Mouse (Mus musculus) hindbrain, embryonic 15.5 days (tissue): ENCODE data around the gene Kcnh7. TPM values are rescaled to one million over a fixed set of nuclear protein-coding genes. Genes with fewer than 3 reads are reported as not detected.
A peak's percentile ranks its signal among the peaks of the same experiment; 100 is the strongest.

ENCODE experiments used
- ATAC-seq: fragments of 200-750 bp; cut with Nextera tagmentation; 2 replicates; pipeline ENCODE4 v1.8.0; 2017; ENCODE audit warnings: low read depth, moderate number of reproducible peaks, moderate TSS enrichment; ENCODE audit not compliant: low FRiP score
- H3K27ac ChIP-seq: fragments of 300-500 bp; sonication (generic); replicated peaks from 2 replicates; pipeline ENCODE4 v1.5.1; 2015; ENCODE audit warnings: mild to moderate bottlenecking, inconsistent platforms
- H3K27me3 ChIP-seq: fragments of 300-500 bp; sonication (generic); 2 replicates; pipeline ENCODE4 v1.6.1; 2015; ENCODE audit warnings: control low read depth, inconsistent platforms
- H3K36me3 ChIP-seq: fragments of 300-500 bp; sonication (generic); 2 replicates; pipeline ENCODE4 v1.6.1; 2015; ENCODE audit warnings: control low read depth, inconsistent platforms
- H3K4me1 ChIP-seq: fragments of 300-500 bp; sonication (generic); replicated peaks from 2 replicates; pipeline ENCODE4 v1.6.1; 2015; ENCODE audit warnings: control low read depth, inconsistent platforms
- H3K4me2 ChIP-seq: fragments of 300-500 bp; sonication (generic); 2 replicates; pipeline ENCODE4 v1.6.1; 2015; ENCODE audit warnings: moderate library complexity, mild to moderate bottlenecking, inconsistent platforms
- H3K4me3 ChIP-seq: fragments of 300-500 bp; sonication (generic); 2 replicates; pipeline ENCODE4 v1.5.1; 2015; ENCODE audit warnings: mild to moderate bottlenecking, inconsistent platforms
- H3K9ac ChIP-seq: fragments of 300-500 bp; sonication (generic); 2 replicates; pipeline ENCODE4 v1.6.1; 2015; ENCODE audit warnings: inconsistent platforms
- H3K9me3 ChIP-seq: fragments of 300-500 bp; sonication (generic); 2 replicates; pipeline ENCODE4 v1.6.1; 2016; ENCODE audit warnings: control low read depth, inconsistent platforms
- WGBS: fragments of 180-500 bp; shearing (Covaris S2); methylation state at CpG from one replicate; pipeline ENCODE4 v1.1.7; 2015; 5-methylcytosine and 5-hydroxymethylcytosine counted together
- polyA plus RNA-seq: library from polyadenylated mRNA; unstranded; fragments of >200 nt; fragmentation: Nextera tagmentation; extraction: Ambion mirVana; gene quantifications from 2 replicates; pipeline ENCODE4 v1.2.1, GENCODE M21; 2015

Gene Kcnh7
- polyA plus RNA-seq, 1 experiment from 2014 or later = 10.3 TPM

DNA sequence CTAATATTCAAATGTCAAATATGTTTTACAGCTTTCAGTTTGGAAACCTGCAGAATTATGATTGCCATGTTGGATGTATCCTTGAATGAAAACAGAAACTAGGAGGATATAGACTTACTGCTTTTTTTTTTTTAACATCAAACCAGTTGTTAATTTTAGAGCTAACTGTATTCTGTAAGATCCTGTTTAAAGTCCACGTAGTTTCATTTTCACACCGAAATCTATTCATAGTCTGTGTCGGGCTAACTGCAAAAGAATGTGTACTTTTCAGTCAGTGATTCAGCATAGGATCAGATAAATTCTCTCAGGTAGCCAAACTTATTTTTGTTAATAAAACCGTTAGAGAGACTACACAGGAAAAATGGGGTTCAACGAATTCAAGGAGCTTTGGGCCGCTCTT is 498.2 kb downstream of the Kcnh7 start:
- Histone ChIP-seq H3K4me3 (no peak overlapping the region), H3K27me3 (no peaks in the 10 kb centered on the region), H3K4me2 (no peak overlapping the region), H3K9me3 (no peaks in the 10 kb centered on the region), H3K4me1 (no peaks in the 10 kb centered on the region), H3K9ac (no peak overlapping the region), H3K36me3 (no peaks in the 10 kb centered on the region), H3K27ac (no peak overlapping the region)
- WGBS = 91% methylated on average over 6 of the region's 6 CpGs
- ATAC-seq = no peak

DNA sequence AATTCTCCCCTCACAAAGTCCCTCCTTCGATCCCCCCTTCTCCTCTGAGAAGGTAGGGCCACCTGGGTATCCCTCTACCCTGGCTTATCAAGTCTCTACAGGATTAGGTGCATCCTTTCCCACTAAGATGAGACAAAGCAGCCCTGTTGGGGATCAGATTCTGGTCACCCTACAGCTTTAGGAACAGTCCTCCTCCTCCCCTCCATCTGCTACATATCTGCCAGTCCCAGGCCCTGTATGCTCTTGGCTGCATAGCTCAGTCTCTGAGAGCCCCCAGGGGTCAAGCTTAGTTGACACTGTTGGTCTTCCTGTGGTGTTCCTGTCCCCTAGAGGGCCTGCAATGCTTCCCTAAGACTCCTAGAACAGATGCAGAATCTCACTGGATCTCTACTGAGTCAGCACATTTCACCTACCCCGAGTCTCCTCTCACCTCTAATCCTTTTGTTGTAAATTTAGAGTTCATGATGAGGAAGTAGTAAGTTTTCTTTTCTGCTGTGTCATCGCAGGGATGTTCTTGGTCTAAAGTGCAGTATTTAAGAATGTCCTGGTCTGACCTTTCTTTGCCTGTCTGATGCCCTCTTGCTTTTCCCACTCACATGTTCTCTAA is 499.0 kb downstream of the Kcnh7 start:
- Histone ChIP-seq H3K36me3 (no peaks in the 10 kb centered on the region), H3K27ac (no peak overlapping the region), H3K9ac (no peak overlapping the region), H3K4me1 (no peaks in the 10 kb centered on the region), H3K9me3 (no peaks in the 10 kb centered on the region), H3K4me3 (no peak overlapping the region), H3K27me3 (no peaks in the 10 kb centered on the region), H3K4me2 (no peak overlapping the region)
- ATAC-seq = no peak
- 65% methylated on average over 3 of the region's 3 CpGs for WGBS

DNA sequence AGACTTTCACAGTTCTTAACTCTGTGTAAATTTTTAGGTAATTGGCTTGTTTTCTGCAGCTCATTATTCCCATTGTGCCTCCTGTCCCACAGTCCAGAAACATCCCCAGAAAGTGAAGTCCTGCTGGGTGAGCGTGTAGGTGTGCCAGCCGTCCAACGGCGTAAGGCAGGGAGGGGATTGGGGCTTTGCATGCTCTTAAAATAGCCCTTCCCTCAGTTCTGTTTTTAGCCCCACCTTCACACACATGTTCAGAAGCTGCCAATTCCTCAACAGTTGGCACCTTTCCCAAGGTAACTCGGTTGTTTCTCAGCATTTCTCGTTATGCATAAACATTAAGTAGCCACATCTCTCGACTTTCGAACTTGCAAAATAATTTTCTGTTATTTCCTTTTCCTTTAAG is 502.4 kb downstream of the Kcnh7 start:
- H3K4me1 ChIP-seq = no peaks in the 10 kb centered on the region
- no peak overlapping the region for H3K4me2 ChIP-seq
- no peaks in the 10 kb centered on the region for H3K9me3 ChIP-seq
- no peak overlapping the region for H3K9ac ChIP-seq
- H3K27ac ChIP-seq = no peak overlapping the region
- H3K4me3 ChIP-seq = no peak overlapping the region
- WGBS = 71% methylated on average over 8 of the region's 8 CpGs
- H3K36me3 ChIP-seq = no peaks in the 10 kb centered on the region
- no peak for ATAC-seq
- H3K27me3 ChIP-seq = no peaks in the 10 kb centered on the region

DNA sequence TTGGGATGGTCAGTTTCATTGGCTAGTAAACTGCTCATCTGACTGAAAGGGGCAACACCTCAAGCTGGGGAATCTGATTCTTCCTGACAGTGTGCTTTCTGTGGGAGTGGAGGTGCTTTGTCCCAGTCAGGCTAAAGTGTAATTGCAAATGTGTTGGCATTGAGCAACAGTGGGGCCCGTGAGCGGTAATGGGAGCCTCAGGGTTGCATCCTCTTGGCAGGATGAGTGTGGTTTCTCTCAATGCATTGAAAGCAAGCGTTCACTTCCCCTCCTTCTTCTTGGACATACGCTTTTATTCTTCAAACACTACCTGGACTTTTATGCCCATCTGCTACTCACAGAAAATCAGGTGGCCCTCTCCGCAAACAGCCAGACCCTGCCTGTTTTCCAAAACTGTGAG is 511.3 kb downstream of the Kcnh7 start:
- no peak overlapping the region for H3K9ac ChIP-seq
- no peak overlapping the region for H3K4me3 ChIP-seq
- 91% methylated on average over 5 of the region's 5 CpGs for WGBS
- no peaks in the 10 kb centered on the region for H3K27me3 ChIP-seq
- H3K4me2 ChIP-seq = no peak overlapping the region
- no peak overlapping the region for H3K27ac ChIP-seq
- no peaks in the 10 kb centered on the region for H3K36me3 ChIP-seq
- no peaks in the 10 kb centered on the region for H3K4me1 ChIP-seq
- H3K9me3 ChIP-seq = no peaks in the 10 kb centered on the region
- no peak for ATAC-seq

DNA sequence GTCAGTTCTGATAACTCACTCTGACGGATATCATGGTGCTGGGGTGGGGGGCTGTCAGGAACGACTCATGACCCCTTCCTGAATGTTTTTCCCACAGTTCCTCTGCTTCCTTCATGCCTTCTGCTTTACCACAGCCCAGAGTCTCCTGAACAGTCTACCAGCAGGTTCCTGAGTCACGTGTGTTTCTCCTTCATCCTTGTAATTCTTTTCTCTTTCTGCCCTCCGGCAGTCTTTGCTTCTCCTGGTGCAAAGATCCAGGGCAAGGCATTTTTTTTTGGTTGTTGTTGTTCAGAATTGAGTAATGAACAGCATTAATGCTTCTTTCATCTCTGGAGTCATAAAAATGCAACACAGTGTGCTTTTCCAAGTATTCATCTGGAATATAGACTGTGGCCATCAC is 513.3 kb downstream of the Kcnh7 start:
- Histone ChIP-seq H3K4me2 (no peak overlapping the region), H3K4me1 (no peaks in the 10 kb centered on the region), H3K27me3 (no peaks in the 10 kb centered on the region), H3K36me3 (no peaks in the 10 kb centered on the region), H3K27ac (no peak overlapping the region), H3K4me3 (no peak overlapping the region), H3K9ac (no peak overlapping the region), H3K9me3 (no peaks in the 10 kb centered on the region)
- ATAC-seq = no peak
- 84% methylated on average over 4 of the region's 4 CpGs for WGBS

DNA sequence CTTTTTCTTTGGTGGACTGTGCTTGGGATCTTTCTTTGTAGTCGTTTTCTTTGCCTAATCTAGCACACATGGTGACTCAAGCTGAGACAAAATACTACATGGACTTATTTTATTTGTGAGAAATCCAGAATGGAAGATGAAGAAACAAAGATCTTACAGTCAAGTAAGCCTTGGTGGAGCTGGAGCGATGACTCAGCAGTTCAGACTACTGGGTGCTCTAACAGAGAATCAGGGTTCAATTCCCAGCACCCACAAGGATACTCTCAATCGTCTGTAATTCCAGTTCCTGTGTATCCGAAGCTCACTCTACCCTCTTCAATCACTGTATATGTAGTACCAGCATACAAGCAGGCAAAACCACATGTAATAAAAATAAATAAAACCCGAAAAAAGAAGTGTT is 513.8 kb downstream of the Kcnh7 start:
- Histone ChIP-seq H3K4me1 (no peaks in the 10 kb centered on the region), H3K9ac (no peak overlapping the region), H3K27me3 (no peaks in the 10 kb centered on the region), H3K27ac (no peak overlapping the region), H3K4me2 (no peak overlapping the region), H3K9me3 (no peaks in the 10 kb centered on the region), H3K4me3 (no peak overlapping the region), H3K36me3 (no peaks in the 10 kb centered on the region)
- ATAC-seq = no peak
- 88% methylated on average over 5 of the region's 5 CpGs for WGBS

DNA sequence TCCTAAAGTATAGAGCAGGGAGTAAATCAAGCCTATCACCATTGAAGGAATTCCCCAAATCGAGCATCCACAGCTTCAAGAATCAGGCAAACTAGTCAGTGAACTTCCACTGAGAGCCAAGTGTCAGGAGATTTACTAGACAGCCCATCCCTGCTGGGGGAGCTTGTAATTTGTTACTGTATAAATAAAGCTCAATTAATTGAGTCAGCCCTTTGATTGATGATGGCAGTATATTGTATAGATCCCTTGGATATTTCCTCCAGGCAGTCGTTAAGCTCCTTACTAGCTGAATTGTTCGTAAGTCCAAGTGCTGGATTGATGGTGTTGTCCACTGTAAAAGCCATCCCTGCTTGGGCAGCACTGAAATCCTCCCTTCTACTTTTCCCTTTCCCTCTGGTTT is 514.2 kb downstream of the Kcnh7 start:
- Histone ChIP-seq H3K36me3 (no peaks in the 10 kb centered on the region), H3K27ac (no peak overlapping the region), H3K4me3 (no peak overlapping the region), H3K4me1 (0 out of 2 replicates have a peak, but pooled peaks cover 2% of the 10 kb centered on the region), H3K9ac (no peak overlapping the region), H3K9me3 (no peaks in the 10 kb centered on the region), H3K27me3 (no peaks in the 10 kb centered on the region), H3K4me2 (no peak overlapping the region)
- no peak for ATAC-seq
- 41% methylated on average over 3 of the region's 3 CpGs for WGBS

DNA sequence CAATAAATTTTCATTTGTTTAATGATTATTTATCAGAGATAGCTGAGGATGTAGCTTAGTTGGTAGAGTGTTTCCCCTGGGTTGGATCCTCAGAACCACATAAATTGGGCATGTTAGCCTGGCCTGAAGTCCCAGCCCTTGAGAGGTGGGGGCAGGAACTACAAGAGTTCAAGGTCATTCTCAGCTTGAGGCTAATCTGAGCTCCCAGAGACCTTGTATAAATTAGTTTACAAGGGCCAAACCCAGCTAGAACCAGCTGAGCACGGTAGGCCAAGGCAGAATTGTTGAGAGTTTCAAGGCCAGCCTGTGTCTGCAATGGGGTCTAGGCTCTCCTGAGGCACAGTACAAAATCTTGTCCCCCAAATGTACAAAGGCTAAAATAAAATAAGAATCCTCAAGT is 518.6 kb downstream of the Kcnh7 start:
- Histone ChIP-seq H3K4me1 (peaks cover 7% of the 10 kb centered on the region; the same call in 1 of the 2 replicates), H3K4me2 (no peak overlapping the region), H3K9me3 (no peaks in the 10 kb centered on the region), H3K27ac (no peak overlapping the region), H3K36me3 (no peaks in the 10 kb centered on the region), H3K27me3 (peaks cover 3% of the 10 kb centered on the region; the same call in 1 of the 2 replicates), H3K4me3 (no peak overlapping the region), H3K9ac (no peak overlapping the region)
- no peak for ATAC-seq
- WGBS = 53% methylated on average over 1 of the region's 1 CpGs

DNA sequence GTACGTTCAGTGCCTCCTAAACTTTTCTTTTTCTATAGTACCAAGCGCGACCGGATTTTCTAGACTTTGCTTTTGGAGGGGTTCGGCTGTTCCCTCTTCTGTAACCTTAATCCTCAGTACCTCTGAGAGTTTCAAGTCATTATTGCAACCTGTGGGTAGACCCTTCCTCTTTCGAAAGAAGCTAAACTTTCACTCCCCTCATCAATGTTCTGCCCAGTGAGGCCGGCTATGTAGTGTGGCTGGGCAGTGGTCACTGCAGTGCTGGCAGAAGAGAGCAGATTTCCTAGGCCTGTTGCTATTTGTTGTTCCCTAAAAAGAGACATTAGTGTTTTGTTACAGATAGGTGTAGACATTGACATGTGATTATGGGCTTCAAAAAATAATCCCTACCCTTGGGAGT is 519.2 kb downstream of the Kcnh7 start:
- peaks cover 7% of the 10 kb centered on the region; the same call in 1 of the 2 replicates for H3K4me1 ChIP-seq
- WGBS = 71% methylated on average over 7 of the region's 7 CpGs
- H3K9me3 ChIP-seq = no peaks in the 10 kb centered on the region
- H3K36me3 ChIP-seq = no peaks in the 10 kb centered on the region
- H3K9ac ChIP-seq = no peak overlapping the region
- H3K27me3 ChIP-seq = peaks cover 3% of the 10 kb centered on the region; the same call in 1 of the 2 replicates
- H3K4me2 ChIP-seq = peak overlapping the region; percentile 98
- ATAC-seq = no peak
- no peak overlapping the region for H3K27ac ChIP-seq
- H3K4me3 ChIP-seq = peak overlapping the region; percentile 84; the same call in 1 of the 2 replicates

DNA sequence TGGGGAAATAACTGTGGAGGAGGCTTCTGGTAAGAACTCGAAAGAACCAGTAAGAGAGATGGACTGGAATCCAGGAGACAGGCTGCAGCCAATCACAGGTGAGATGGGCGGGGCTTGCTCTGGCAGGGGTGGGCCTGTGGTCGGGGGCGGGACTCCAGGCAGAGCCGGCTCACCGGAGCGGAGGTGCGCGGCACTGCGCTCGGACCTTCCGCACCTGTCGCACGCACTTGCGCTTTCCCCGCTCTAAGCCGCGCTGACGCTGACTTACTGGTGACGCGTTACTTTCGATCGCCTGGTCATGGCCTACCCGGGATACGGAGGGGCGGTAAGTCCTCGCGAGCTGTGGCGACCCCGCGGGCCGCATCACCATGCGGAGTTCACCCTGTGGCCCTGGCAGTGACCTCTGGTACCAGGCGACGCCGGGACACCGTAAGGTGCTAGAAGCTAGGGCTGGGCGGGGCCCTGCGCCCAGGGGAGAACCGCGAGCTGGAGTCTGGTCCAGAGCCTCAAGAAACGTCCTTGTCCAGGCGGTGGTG is 519.9 kb downstream of the Kcnh7 start, which contains the start of gene Gca:
Gca (plus strand) TSS at position 151 of the 536 bp plus-strand sequence.
- H3K9ac ChIP-seq = peak within 1 kb of the TSS; percentile 62
- WGBS = under 1% methylated on average over 43 of the region's 43 CpGs
- peaks cover 7% of the 10 kb centered on the region; the same call in 1 of the 2 replicates for H3K4me1 ChIP-seq

DNA sequence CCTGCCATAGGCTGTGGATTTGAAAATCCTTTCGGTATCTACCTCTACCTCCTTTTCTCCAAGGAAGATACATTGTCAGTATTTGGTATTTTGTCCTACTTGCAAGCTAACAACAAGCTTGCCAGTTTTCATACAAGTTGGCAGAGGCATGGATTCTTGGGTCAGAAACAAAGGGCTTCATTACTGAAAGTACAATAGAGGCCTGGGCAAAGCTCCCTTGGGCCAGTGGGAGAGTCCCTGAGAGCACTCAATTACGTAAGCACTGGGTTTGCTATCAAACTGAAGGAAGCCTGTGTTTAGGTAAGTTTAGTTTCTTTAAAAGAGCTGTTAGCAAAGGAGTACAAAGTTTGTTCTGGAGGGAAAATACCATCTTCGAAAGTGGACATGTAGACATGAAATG is 521.5 kb downstream of the Kcnh7 start:
- H3K4me1 ChIP-seq = peaks cover 7% of the 10 kb centered on the region; the same call in 1 of the 2 replicates
- H3K9ac ChIP-seq = no peak overlapping the region
- no peak overlapping the region for H3K4me3 ChIP-seq
- no peak overlapping the region for H3K4me2 ChIP-seq
- H3K27me3 ChIP-seq = peaks cover 3% of the 10 kb centered on the region; the same call in 1 of the 2 replicates
- H3K27ac ChIP-seq = no peak overlapping the region
- H3K9me3 ChIP-seq = no peaks in the 10 kb centered on the region
- no peak for ATAC-seq
- 85% methylated on average over 3 of the region's 3 CpGs for WGBS
- H3K36me3 ChIP-seq = no peaks in the 10 kb centered on the region

More for the DNA sequence above, 519.9 kb downstream of the Kcnh7 start, which contains the start of gene Gca:
- Histone ChIP-seq H3K36me3 (no peaks in the 10 kb centered on the region), H3K27me3 (peaks cover 3% of the 10 kb centered on the region; the same call in 1 of the 2 replicates), H3K4me3 (peak within 1 kb of the TSS; percentile 84), H3K4me2 (peak within 1 kb of the TSS; percentile 98), H3K27ac (no peak within 1 kb of the TSS), H3K9me3 (no peaks in the 10 kb centered on the region)
- ATAC-seq = peak; percentile 99

DNA sequence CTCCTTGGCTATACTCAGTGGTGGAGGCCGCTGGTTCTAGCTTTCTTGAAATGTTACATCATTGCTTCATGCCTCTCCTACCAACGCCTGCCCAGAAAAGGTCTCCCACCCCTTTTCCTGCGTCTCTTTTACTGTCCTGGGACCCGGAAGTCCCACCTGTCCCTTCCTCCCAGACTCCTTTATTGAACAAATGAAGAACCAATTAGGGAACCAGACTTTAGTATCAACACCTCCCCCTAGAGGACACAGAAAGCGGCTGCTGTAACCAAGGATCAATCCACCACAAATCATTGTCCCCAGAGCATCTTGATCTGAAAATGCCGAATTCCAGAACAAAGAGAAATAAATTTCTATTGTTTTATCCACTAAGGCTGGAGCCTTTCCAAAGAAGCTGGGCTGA is 523.5 kb downstream of the Kcnh7 start:
- peaks cover 3% of the 10 kb centered on the region; the same call in 1 of the 2 replicates for H3K27me3 ChIP-seq
- WGBS = 59% methylated on average over 6 of the region's 6 CpGs
- no peak for ATAC-seq
- peaks cover 7% of the 10 kb centered on the region; the same call in 1 of the 2 replicates for H3K4me1 ChIP-seq
- H3K27ac ChIP-seq = no peak overlapping the region
- H3K36me3 ChIP-seq = no peaks in the 10 kb centered on the region
- H3K9ac ChIP-seq = no peak overlapping the region
- H3K9me3 ChIP-seq = no peaks in the 10 kb centered on the region
- no peak overlapping the region for H3K4me2 ChIP-seq
- H3K4me3 ChIP-seq = no peak overlapping the region
